Mouse (Mus musculus) liver, adult 2 months (tissue): Measurements from ENCODE around the gene Kndc1. TPM values are rescaled to one million over a fixed set of nuclear protein-coding genes. Genes with fewer than 3 reads are reported as not detected.

Experiments used
- DNase-seq: peaks from one replicate; pipeline ENCODE4 v3.0.0-alpha.2; 2011; ENCODE audit warnings: low read depth, low spot score; ENCODE audit errors: extremely low read depth
- H3K27ac ChIP-seq: fragments of 200-500 bp; replicated peaks from 2 replicates; pipeline ENCODE4 v1.5.1; 2012; ENCODE audit warnings: low read depth, mild to moderate bottlenecking, control low read depth, inconsistent platforms, low read length; ENCODE audit not compliant: insufficient read depth
- H3K27me3 ChIP-seq: fragments of 200-500 bp; 2 replicates; pipeline ENCODE4 v1.6.1; 2012; ENCODE audit warnings: mild to moderate bottlenecking, moderate library complexity, low read length, inconsistent platforms; ENCODE audit not compliant: control insufficient read depth, insufficient read depth
- H3K36me3 ChIP-seq: fragments of 200-500 bp; 2 replicates; pipeline ENCODE4 v1.6.1; 2012; ENCODE audit warnings: low read length, inconsistent platforms; ENCODE audit not compliant: control insufficient read depth, insufficient read depth
- H3K4me1 ChIP-seq: fragments of 200-500 bp; 2 replicates; pipeline ENCODE4 v1.6.1; 2011; ENCODE audit warnings: low read length; ENCODE audit not compliant: control insufficient read depth, insufficient read depth
- H3K4me3 ChIP-seq: fragments of 200-500 bp; 2 replicates; pipeline ENCODE4 v1.5.1; 2011; ENCODE audit warnings: low read depth, mild to moderate bottlenecking, control low read depth, low read length, moderate library complexity; ENCODE audit not compliant: insufficient read depth
- H3K79me2 ChIP-seq: fragments of 200-500 bp; 2 replicates; pipeline ENCODE4 v1.6.1; 2012; ENCODE audit warnings: inconsistent platforms, mild to moderate bottlenecking, low read length, moderate library complexity; ENCODE audit not compliant: control insufficient read depth, insufficient read depth
- H3K9ac ChIP-seq: fragments of 200-500 bp; 2 replicates; pipeline ENCODE4 v1.6.1; 2012; ENCODE audit warnings: low read depth, mild to moderate bottlenecking, control low read depth, inconsistent platforms, low read length
- CTCF ChIP-seq: fragments of 200-500 bp; IDR thresholded peaks from 2 replicates; pipeline ENCODE4 v1.5.1; 2011; ENCODE audit warnings: low read depth, low read length, control low read depth
- POLR2A ChIP-seq: fragments of 200-500 bp; IDR thresholded peaks from 2 replicates; pipeline ENCODE4 v1.6.1; 2011; ENCODE audit warnings: low read length, control low read depth; ENCODE audit not compliant: insufficient read depth; ENCODE audit errors: extremely low read depth
- WGBS: fragments of 180-500 bp; shearing (Covaris S2); methylation state at CpG from one replicate; pipeline ENCODE4 v1.1.7; 2018; 5-methylcytosine and 5-hydroxymethylcytosine counted together
- polyA plus RNA-seq: library from polyadenylated mRNA; depleted of rRNA; stranded (reverse); fragments of >200 nt; gene quantifications from 2 replicates; pipeline ENCODE4 v1.2.3, GENCODE M21; 2012; rRNA removed
- total RNA-seq: library from RNA; depleted of rRNA; stranded (reverse); fragments of >200 nt; gene quantifications from 2 replicates; pipeline ENCODE4 v1.2.3, GENCODE M21; 2014; rRNA removed

Gene Kndc1
- total and polyA plus RNA-seq, 2 experiments, result 0.09 TPM; not detected in 1

DNA sequence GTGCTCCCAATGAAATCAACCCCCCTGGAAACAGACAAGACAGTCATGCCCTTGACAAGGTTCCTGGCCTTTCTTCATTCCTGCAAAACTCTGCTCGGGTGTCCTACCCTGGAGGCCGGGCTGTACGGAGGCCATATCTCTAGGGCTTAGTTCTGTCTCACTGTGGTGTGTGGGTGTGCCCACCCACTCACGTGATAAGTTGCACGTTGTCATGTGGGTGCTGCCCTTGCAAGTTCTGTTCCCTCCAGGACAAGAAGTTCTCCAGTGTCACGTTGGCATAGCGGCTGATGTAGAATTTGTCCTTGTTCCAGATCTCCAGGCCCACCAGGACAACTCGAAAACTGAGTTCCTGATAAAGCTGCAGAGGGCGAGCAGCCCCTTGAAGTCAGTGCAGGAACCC is 93.8 kb downstream of the Kndc1 start:
- Histone ChIP-seq H3K27me3 (no peaks in the 10 kb centered on the region), H3K36me3 (no peaks in the 10 kb centered on the region), H3K4me3 (no peak overlapping the region), H3K4me1 (no peaks in the 10 kb centered on the region), H3K9ac (no peak overlapping the region), H3K27ac (no peak overlapping the region), H3K79me2 (no peaks in the 10 kb centered on the region)
- WGBS, result 77% methylated on average over 9 of the region's 9 CpGs
- TF ChIP-seq CTCF (no peak), POLR2A (no peak)
- DNase-seq, result no peak

GRCm38 (mm10) chr7:139990864-139991394 is 96.4 kb downstream of the Kndc1 start:
- H3K79me2 ChIP-seq, result no peaks in the 10 kb centered on the region
- no peak for DNase-seq
- no peak overlapping the region for H3K9ac ChIP-seq
- H3K4me1 ChIP-seq, result no peaks in the 10 kb centered on the region
- 68% methylated on average over 8 of the region's 8 CpGs for WGBS
- no peak overlapping the region for H3K4me3 ChIP-seq
- H3K27me3 ChIP-seq, result no peaks in the 10 kb centered on the region
- H3K27ac ChIP-seq, result no peak overlapping the region
- H3K36me3 ChIP-seq, result no peaks in the 10 kb centered on the region
- TF ChIP-seq CTCF (no peak), POLR2A (no peak)

Other genes starting within 250 kb of the Kndc1 start
- 0.07 and 0.09 TPM in 2 replicates for gene Cfap46, start 210.9 kb upstream of the Kndc1 start, total RNA-seq
- gene Cfap46, start 210.9 kb upstream of the Kndc1 start, polyA plus RNA-seq, result 0.04 TPM in 1 of 2 replicates, not detected in the other
- not detected in 2 replicates for gene Adgra1, start 60.5 kb upstream of the Kndc1 start, total RNA-seq
- gene Adgra1, start 60.5 kb upstream of the Kndc1 start, polyA plus RNA-seq, result not detected in 2 replicates
- not detected in 2 replicates for gene Utf1, start 49.1 kb downstream of the Kndc1 start, total RNA-seq
- gene Utf1, start 49.1 kb downstream of the Kndc1 start, polyA plus RNA-seq, result not detected in 2 replicates
- not detected in 2 replicates for gene 6430531B16Rik, start 84.1 kb downstream of the Kndc1 start, total RNA-seq
- 0.07 TPM in 1 of 2 replicates, not detected in the other for gene 6430531B16Rik, start 84.1 kb downstream of the Kndc1 start, polyA plus RNA-seq
- gene Adam8, start 97.9 kb downstream of the Kndc1 start, total RNA-seq, result 0.09 and 0.47 TPM in 2 replicates
- gene Adam8, start 97.9 kb downstream of the Kndc1 start, polyA plus RNA-seq, result 0.35 and 0.46 TPM in 2 replicates
- gene Zfp511, start 141.7 kb downstream of the Kndc1 start, total RNA-seq, result 6.0 and 9.1 TPM in 2 replicates
- gene Zfp511, start 141.7 kb downstream of the Kndc1 start, polyA plus RNA-seq, result 17.8 and 23.7 TPM in 2 replicates
- 12.1 and 12.4 TPM in 2 replicates for gene Tubgcp2, start 142.0 kb downstream of the Kndc1 start, total RNA-seq
- gene Tubgcp2, start 142.0 kb downstream of the Kndc1 start, polyA plus RNA-seq, result 9.4 and 11.8 TPM in 2 replicates
- gene Msx3, start 154.4 kb downstream of the Kndc1 start, total RNA-seq, result not detected in 2 replicates
- not detected in 2 replicates for gene Msx3, start 154.4 kb downstream of the Kndc1 start, polyA plus RNA-seq
- gene Caly, start 187.9 kb downstream of the Kndc1 start, total RNA-seq, result not detected in 2 replicates
- gene Caly, start 187.9 kb downstream of the Kndc1 start, polyA plus RNA-seq, result 0.07 and 0.15 TPM in 2 replicates
- not detected in 2 replicates for gene Prap1, start 198.7 kb downstream of the Kndc1 start, total RNA-seq
- gene Prap1, start 198.7 kb downstream of the Kndc1 start, polyA plus RNA-seq, result not detected in 2 replicates
- gene Fuom, start 207.7 kb downstream of the Kndc1 start, total RNA-seq, result 68.6 and 72.7 TPM in 2 replicates
- gene Fuom, start 207.7 kb downstream of the Kndc1 start, polyA plus RNA-seq, result 63.0 and 77.5 TPM in 2 replicates
- 86.9 and 87.5 TPM in 2 replicates for gene Paox, start 221.1 kb downstream of the Kndc1 start, total RNA-seq
- 59.1 and 67.7 TPM in 2 replicates for gene Paox, start 221.1 kb downstream of the Kndc1 start, polyA plus RNA-seq
- gene Echs1, start 221.8 kb downstream of the Kndc1 start, total RNA-seq, result 411 and 412 TPM in 2 replicates
- gene Echs1, start 221.8 kb downstream of the Kndc1 start, polyA plus RNA-seq, result 271 and 349 TPM in 2 replicates
- gene Mtg1, start 242.9 kb downstream of the Kndc1 start, total RNA-seq, result 17.4 and 19.3 TPM in 2 replicates
- 24.7 and 29.7 TPM in 2 replicates for gene Mtg1, start 242.9 kb downstream of the Kndc1 start, polyA plus RNA-seq